Mouse (Mus musculus): Measurements from ENCODE around the gene Palm3. TPM values are rescaled to one million over a fixed set of nuclear protein-coding genes. Genes with fewer than 3 reads are reported as not detected.

The Palm3 gene
- 3.6 TPM for polyA plus RNA-seq (2017; shearing (Covaris generic))

GRCm38 (mm10) chr8:84021096-84021495 is at the start of gene Palm3:
TSS of gene Palm3 (plus strand) at chr8:84021471.

GRCm38 (mm10) chr8:83972150-83973120 is 48.8 kb upstream of the Palm3 start, which contains the start of gene Prkaca:
TSS of gene Prkaca (plus strand) at chr8:83972993.

GRCm38 (mm10) chr8:83997511-83998141 is 23.6 kb upstream of the Palm3 start, which contains the start of gene Samd1:
TSS of gene Samd1 (plus strand) at chr8:83997672.

GRCm38 (mm10) chr8:84001281-84002000 is 19.8 kb upstream of the Palm3 start, which contains the start of gene 1700067K01Rik:
TSS of gene 1700067K01Rik (plus strand) at chr8:84001502.

GRCm38 (mm10) chr8:84011705-84012498 is 9.4 kb upstream of the Palm3 start, which contains the start of gene 2210011C24Rik:
TSS of gene 2210011C24Rik (minus strand) at chr8:84012171.

GRCm38 (mm10) chr8:84042066-84042947 is 21.0 kb downstream of the Palm3 start, which contains the start of gene Il27ra:
TSS of gene Il27ra (minus strand) at chr8:84042589.

GRCm38 (mm10) chr8:84044900-84045299 is 23.6 kb downstream of the Palm3 start, which contains the start of gene Rln3:
TSS of gene Rln3 (minus strand) at chr8:84045000.

GRCm38 (mm10) chr8:84065037-84065436 is 43.8 kb downstream of the Palm3 start, which contains the start of gene Gm10643:
TSS of gene Gm10643 (minus strand) at chr8:84065137.

GRCm38 (mm10) chr8:84066291-84066930 is 45.1 kb downstream of the Palm3 start, which contains the start of gene Rfx1:
TSS of gene Rfx1 (plus strand) at chr8:84066834.

Other genes with a start within 250 kb of the Palm3 start
- gene Adgrl1, start 121.4 kb upstream of the Palm3 start, polyA plus RNA-seq (2017; shearing (Covaris generic)): 3.8 TPM
- 0.82 TPM for gene Gm10644, start 66.3 kb upstream of the Palm3 start, polyA plus RNA-seq (2017; shearing (Covaris generic))
- 28.8 TPM for gene Asf1b, start 66.0 kb upstream of the Palm3 start, polyA plus RNA-seq (2017; shearing (Covaris generic))
- gene Prkaca, start 48.5 kb upstream of the Palm3 start, polyA plus RNA-seq (2017; shearing (Covaris generic)): 2.7 TPM
- gene Samd1, start 23.8 kb upstream of the Palm3 start, polyA plus RNA-seq (2017; shearing (Covaris generic)): 2.2 TPM
- gene 1700067K01Rik, start 20.0 kb upstream of the Palm3 start, polyA plus RNA-seq (2017; shearing (Covaris generic)): 0.62 TPM
- gene 2210011C24Rik, start 9.3 kb upstream of the Palm3 start, polyA plus RNA-seq (2017; shearing (Covaris generic)): 0.75 TPM
- 383 TPM for gene Il27ra, start 21.1 kb downstream of the Palm3 start, polyA plus RNA-seq (2017; shearing (Covaris generic))
- gene Rln3, start 23.5 kb downstream of the Palm3 start, polyA plus RNA-seq (2017; shearing (Covaris generic)): 189 TPM
- 1.1 TPM for gene Gm10643, start 43.7 kb downstream of the Palm3 start, polyA plus RNA-seq (2017; shearing (Covaris generic))
- gene Rfx1, start 45.4 kb downstream of the Palm3 start, polyA plus RNA-seq (2017; shearing (Covaris generic)): 42.2 TPM
- gene Dcaf15, start 83.3 kb downstream of the Palm3 start, polyA plus RNA-seq (2017; shearing (Covaris generic)): 27.6 TPM
- 22.3 TPM for gene Podnl1, start 104.5 kb downstream of the Palm3 start, polyA plus RNA-seq (2017; shearing (Covaris generic))
- 52.1 TPM for gene Cc2d1a, start 126.5 kb downstream of the Palm3 start, polyA plus RNA-seq (2017; shearing (Covaris generic))
- 1.3 TPM for gene 4930432K21Rik, start 126.6 kb downstream of the Palm3 start, polyA plus RNA-seq (2017; shearing (Covaris generic))
- gene Nanos3, start 163.7 kb downstream of the Palm3 start, polyA plus RNA-seq (2017; shearing (Covaris generic)): not detected
- 4.1 TPM for gene Zswim4, start 215.6 kb downstream of the Palm3 start, polyA plus RNA-seq (2017; shearing (Covaris generic))
- gene D8Ertd738e, start 228.2 kb downstream of the Palm3 start, polyA plus RNA-seq (2017; shearing (Covaris generic)): 293 TPM
- gene Mri1, start 235.9 kb downstream of the Palm3 start, polyA plus RNA-seq (2017; shearing (Covaris generic)): 20.3 TPM
- 40.9 TPM for gene Ccdc130, start 248.9 kb downstream of the Palm3 start, polyA plus RNA-seq (2017; shearing (Covaris generic))

All from activated CD4-positive, CD25-positive, alpha-beta regulatory T cell, adult 9 weeks (primary cell).